Mouse (Mus musculus) kidney, embryonic 16.5 days (tissue): ENCODE measurements around the gene Mxi1. TPM values are rescaled to one million over a fixed set of nuclear protein-coding genes. Genes with fewer than 3 reads are reported as not detected.

Experiments
- ATAC-seq: fragments of 200-750 bp; cut with Nextera tagmentation; 2 replicates; pipeline ENCODE4 v1.8.0; 2017; ENCODE audit warnings: moderate TSS enrichment; ENCODE audit not compliant: low FRiP score, low TSS enrichment
- H3K27ac ChIP-seq: fragments of 300-500 bp; sonication (generic); 2 replicates; pipeline ENCODE4 v1.5.1; 2014; ENCODE audit warnings: low read length
- H3K27me3 ChIP-seq: fragments of 300-500 bp; sonication (generic); 2 replicates; pipeline ENCODE4 v1.6.1; 2014; ENCODE audit warnings: low read length, control low read depth, mixed read lengths; ENCODE audit not compliant: insufficient read depth
- H3K36me3 ChIP-seq: fragments of 300-500 bp; sonication (generic); 2 replicates; pipeline ENCODE4 v1.6.1; 2014; ENCODE audit warnings: low read length, control low read depth, mixed read lengths; ENCODE audit not compliant: insufficient read depth
- H3K4me1 ChIP-seq: fragments of 300-500 bp; sonication (generic); 2 replicates; pipeline ENCODE4 v1.6.1; 2014; ENCODE audit warnings: low read length, control low read depth, mixed read lengths; ENCODE audit not compliant: insufficient read depth
- H3K4me2 ChIP-seq: fragments of 300-500 bp; sonication (generic); replicated peaks from 2 replicates; pipeline ENCODE4 v1.6.1; 2014; ENCODE audit warnings: low read depth, low read length
- H3K4me3 ChIP-seq: fragments of 300-500 bp; sonication (generic); 2 replicates; pipeline ENCODE4 v1.5.1; 2014; ENCODE audit warnings: mild to moderate bottlenecking, low read length
- H3K9ac ChIP-seq: fragments of 300-500 bp; sonication (generic); replicated peaks from 2 replicates; pipeline ENCODE4 v1.6.1; 2014; ENCODE audit warnings: low read length
- H3K9me3 ChIP-seq: fragments of 300-500 bp; sonication (generic); 2 replicates; pipeline ENCODE4 v1.6.1; 2016; ENCODE audit warnings: low read length, control low read depth
- WGBS: fragments of 180-500 bp; shearing (Covaris S2); extraction: QIAGEN DNeasy Blood & Tissue Kit; methylation state at CpG from one replicate; pipeline ENCODE4 v1.1.7; 2014; 5-methylcytosine and 5-hydroxymethylcytosine counted together
- polyA plus RNA-seq: library from polyadenylated mRNA; unstranded; fragments of >200 nt; fragmentation: Nextera tagmentation; extraction: Ambion mirVana; gene quantifications from 2 replicates; pipeline ENCODE4 v1.2.1, GENCODE M21; 2015

The Mxi1 gene
- polyA plus RNA-seq, 1 experiment from 2014 or later: 32.1 TPM

DNA sequence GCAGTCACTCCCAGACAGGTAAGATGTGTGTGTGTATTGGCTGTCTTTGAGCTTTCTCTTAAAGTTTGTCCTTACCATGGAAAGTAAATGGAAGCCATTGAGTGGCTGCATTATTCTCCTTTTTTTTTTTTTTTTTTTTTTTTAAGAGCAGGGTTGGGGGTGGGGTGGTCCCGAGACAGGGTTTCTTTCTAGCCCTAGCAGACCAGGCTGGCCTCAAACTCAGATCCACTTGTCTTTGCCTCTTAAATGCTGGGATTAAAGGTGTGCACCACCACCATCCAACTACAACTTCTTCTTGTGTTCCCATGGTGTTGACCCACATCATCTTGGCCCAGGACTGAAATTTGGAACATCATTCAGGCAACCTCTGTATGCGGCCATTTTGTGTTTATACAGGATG lies 63.3 kb downstream of the Mxi1 start:
- Histone ChIP-seq H3K9ac (no peak overlapping the region), H3K27me3 (no peaks in the 10 kb centered on the region), H3K36me3 (peaks cover 20% of the 10 kb centered on the region), H3K4me1 (peaks cover 13% of the 10 kb centered on the region), H3K4me3 (no peak overlapping the region), H3K9me3 (no peaks in the 10 kb centered on the region), H3K27ac (no peak overlapping the region), H3K4me2 (no peak overlapping the region)
- WGBS: 90% methylated on average over 2 of the region's 2 CpGs
- ATAC-seq: no peak

DNA sequence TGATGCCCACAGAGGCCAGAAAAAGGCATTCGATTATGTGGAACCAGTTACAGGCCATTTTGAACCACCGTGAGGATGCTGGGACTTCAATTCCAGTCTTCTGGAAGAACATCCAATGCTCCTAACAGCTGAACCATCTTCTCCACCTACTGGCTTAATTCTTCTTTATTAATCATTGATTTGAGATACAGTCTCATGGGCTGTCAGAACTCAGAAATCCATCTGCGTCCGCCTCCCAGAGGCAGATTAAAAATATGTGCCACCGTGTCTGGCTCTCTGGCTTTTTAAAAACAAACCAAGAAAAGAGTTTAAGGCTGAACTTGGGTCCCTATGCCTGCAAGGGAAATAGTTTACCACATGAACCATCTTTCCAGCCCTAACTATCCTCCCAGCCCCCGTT lies 65.0 kb downstream of the Mxi1 start:
- Histone ChIP-seq H3K4me2 (no peak overlapping the region), H3K4me3 (no peak overlapping the region), H3K4me1 (peaks cover 3% of the 10 kb centered on the region; the same call in 1 of the 2 replicates), H3K36me3 (peaks cover 24% of the 10 kb centered on the region), H3K9ac (no peak overlapping the region), H3K27ac (peak overlapping the region; percentile 83; the same call in 1 of the 2 replicates), H3K9me3 (no peaks in the 10 kb centered on the region), H3K27me3 (no peaks in the 10 kb centered on the region)
- no peak; the same call in 1 of the 2 replicates for ATAC-seq
- 74% methylated on average over 6 of the region's 6 CpGs for whole genome bisulfite sequencing

DNA sequence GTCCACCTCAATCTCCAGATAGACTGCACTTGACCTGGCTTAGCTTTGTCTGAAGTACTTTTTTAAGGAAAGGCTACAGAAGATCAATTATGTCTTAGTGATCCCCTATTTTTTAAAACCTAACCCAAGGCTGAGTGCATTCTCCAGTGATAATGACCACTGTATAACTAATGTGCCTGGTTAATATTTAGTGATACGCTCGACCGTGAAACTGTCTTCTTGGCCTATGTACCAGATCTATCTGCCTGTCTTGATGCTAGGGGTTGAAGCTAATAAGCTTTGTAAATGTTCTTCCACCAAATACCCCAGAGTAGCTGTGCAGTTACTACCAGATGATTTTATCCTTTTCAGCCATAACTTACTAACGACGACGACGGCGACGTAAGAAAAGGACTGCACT lies 65.5 kb downstream of the Mxi1 start:
- H3K36me3 ChIP-seq: peaks cover 27% of the 10 kb centered on the region
- H3K4me2 ChIP-seq: no peak overlapping the region
- no peaks in the 10 kb centered on the region for H3K27me3 ChIP-seq
- peaks cover 3% of the 10 kb centered on the region; the same call in 1 of the 2 replicates for H3K4me1 ChIP-seq
- H3K27ac ChIP-seq: peak overlapping the region; percentile 83
- no peaks in the 10 kb centered on the region for H3K9me3 ChIP-seq
- peak; percentile 80; the same call in 1 of the 2 replicates for ATAC-seq
- WGBS: 77% methylated on average over 9 of the region's 9 CpGs
- H3K4me3 ChIP-seq: no peak overlapping the region
- H3K9ac ChIP-seq: no peak overlapping the region

DNA sequence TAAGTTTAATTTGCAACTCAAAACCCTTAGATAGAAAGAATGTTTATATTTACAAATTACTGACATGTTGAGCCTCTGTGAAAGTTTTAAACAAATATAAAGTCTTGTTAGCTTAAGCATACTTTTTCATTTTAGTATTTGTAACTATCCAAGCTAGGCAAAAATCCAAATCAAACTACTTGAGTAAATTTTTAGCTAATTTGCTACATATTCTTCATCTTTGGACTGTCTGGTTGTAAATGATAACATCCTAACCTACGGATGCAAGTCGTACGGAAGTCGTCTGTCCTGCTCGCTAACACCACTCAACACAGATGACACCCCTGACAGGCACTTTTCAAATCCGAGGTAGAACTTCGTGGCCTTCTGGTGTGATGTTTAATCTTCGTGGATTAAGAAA lies 67.3 kb downstream of the Mxi1 start:
- peaks cover 29% of the 10 kb centered on the region for H3K36me3 ChIP-seq
- H3K27ac ChIP-seq: no peak overlapping the region
- no peaks in the 10 kb centered on the region for H3K27me3 ChIP-seq
- no peak overlapping the region for H3K9ac ChIP-seq
- H3K9me3 ChIP-seq: no peaks in the 10 kb centered on the region
- no peak overlapping the region for H3K4me2 ChIP-seq
- H3K4me3 ChIP-seq: no peak overlapping the region
- peaks cover 3% of the 10 kb centered on the region; the same call in 1 of the 2 replicates for H3K4me1 ChIP-seq
- WGBS: 86% methylated on average over 8 of the region's 8 CpGs
- ATAC-seq: no peak

DNA sequence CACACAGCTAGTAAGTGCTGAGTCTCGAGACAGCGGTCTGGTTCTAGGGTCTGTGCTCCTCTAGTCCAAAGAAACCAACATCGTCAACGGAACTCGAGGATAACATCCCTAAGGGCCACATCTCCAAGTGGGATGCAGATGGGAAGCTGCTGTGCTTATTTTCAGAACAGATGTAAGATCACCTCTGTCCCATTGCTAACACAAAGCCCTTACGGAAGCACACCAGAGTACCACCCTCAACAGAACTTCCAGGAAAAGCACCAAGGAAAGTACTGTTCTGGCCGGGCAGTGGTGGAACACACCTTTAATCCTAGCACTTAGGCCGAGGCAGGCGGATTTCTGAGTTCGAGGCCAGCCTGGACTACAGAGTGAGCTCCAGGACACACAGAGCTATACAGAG lies 68.1 kb downstream of the Mxi1 start:
- Histone ChIP-seq H3K9ac (no peak overlapping the region), H3K4me3 (no peak overlapping the region), H3K36me3 (peaks cover 34% of the 10 kb centered on the region), H3K4me2 (no peak overlapping the region), H3K27me3 (no peaks in the 10 kb centered on the region), H3K27ac (no peak overlapping the region), H3K4me1 (peaks cover 3% of the 10 kb centered on the region; the same call in 1 of the 2 replicates), H3K9me3 (no peaks in the 10 kb centered on the region)
- WGBS: 93% methylated on average over 10 of the region's 10 CpGs
- no peak for ATAC-seq

DNA sequence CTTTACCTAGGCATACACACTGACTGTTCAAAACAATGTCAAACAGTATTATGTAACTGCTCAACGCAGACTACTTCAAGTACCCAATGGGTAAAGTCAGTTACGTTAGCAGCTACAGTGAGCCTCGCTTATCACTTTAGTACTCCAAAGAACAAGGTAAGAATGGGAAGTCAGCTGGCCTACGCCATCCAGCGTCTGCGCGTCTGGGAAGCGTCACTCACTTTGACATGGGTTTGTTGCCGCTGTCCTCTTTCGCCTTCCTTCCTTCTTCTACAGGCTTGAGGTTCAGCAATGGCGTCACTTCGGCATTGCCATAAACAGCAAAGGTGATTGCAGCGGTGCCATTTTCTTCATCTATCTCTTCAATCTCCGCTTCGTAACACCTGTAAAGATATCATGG lies 73.0 kb downstream of the Mxi1 start:
- Histone ChIP-seq H3K9me3 (no peaks in the 10 kb centered on the region), H3K27me3 (no peaks in the 10 kb centered on the region), H3K4me1 (0 out of 2 replicates have a peak, but pooled peaks cover 15% of the 10 kb centered on the region), H3K9ac (no peak overlapping the region), H3K27ac (no peak overlapping the region), H3K4me2 (no peak overlapping the region), H3K4me3 (no peak overlapping the region), H3K36me3 (peaks cover 57% of the 10 kb centered on the region)
- WGBS: 96% methylated on average over 15 of the region's 15 CpGs
- no peak for ATAC-seq

DNA sequence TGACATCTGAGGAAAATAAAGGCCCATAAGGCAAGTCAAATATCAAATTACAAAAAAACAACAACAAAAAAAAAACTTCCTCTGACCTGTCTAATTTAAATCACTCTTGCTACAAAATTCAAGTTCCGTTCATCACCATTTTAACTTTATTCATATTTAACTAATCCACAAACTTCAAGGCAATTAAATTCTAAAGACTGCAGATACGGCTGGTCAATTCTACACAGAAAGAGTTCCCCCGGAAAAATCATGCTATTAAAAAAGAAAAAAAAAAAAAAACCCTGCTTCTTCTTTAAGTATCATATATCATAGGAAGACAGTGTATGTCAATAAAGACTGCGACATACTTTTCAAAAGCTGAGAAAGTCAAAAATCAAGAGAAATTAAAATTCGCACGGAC lies 79.1 kb downstream of the Mxi1 start:
- Histone ChIP-seq H3K27me3 (no peaks in the 10 kb centered on the region), H3K4me1 (peaks cover 29% of the 10 kb centered on the region), H3K4me2 (peak overlapping the region; percentile 46), H3K9ac (peak overlapping the region; percentile 100), H3K27ac (peak overlapping the region; percentile 99), H3K9me3 (no peaks in the 10 kb centered on the region), H3K4me3 (peak overlapping the region; percentile 85), H3K36me3 (peaks cover 21% of the 10 kb centered on the region)
- no peak for ATAC-seq
- WGBS: 7% methylated on average over 6 of the region's 6 CpGs

DNA sequence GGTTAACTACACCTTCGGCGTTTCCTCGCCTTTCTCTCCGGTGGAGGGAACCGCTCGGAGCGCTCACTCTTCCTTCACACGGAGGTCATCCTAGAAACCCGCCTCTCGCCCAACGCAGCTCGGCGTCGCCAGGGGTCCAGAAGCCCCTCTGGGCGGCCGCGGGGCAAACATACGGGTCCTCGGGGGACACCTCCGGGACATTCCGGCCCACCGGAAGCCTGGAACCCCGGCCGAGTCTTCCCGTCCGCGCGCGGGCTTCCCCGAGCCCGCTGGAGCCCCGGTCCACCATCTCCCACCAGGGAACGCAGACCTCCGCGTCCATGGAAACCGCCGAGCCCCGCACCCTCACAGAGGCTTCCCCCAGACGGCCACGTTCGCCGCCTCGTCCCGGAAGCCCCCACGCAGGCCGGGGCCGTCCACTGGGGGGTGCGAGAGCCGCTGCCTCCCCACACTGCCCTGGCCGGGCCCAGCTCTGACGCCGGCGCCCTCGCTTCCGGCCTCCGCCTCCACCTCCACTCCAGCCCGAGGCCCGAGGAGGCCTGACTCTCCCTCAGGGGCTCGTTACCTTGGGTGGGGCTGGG lies 79.6 kb downstream of the Mxi1 start:
- ATAC-seq: peak; percentile 94
- H3K9me3 ChIP-seq: no peaks in the 10 kb centered on the region

DNA sequence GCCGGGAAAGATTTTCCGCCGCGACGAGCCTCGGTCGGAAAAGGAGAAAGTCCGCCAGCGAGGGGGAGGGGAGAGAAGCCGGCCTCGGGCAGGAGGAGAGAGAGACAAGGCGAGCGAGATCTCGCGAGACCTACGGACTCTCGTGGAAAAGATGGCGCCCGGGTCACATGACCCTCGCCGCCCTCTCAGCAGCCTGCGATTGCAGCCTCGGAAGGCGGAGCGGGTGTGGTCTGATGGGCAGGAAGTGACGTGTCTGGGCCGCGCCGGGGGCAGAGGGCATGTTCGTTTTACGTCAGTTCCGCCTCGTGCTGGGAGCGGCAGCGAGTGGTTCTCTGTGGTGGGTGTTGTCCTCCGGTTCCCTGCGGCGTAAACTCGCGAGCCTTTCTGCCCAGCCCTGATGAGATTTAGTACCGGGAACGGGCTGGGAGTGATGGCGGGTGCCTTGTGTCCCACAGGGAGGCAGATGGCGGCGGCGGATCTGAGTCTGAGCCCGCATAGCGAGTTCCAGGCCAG lies 80.2 kb downstream of the Mxi1 start, which contains the start of gene Smndc1:
Gene Smndc1 (minus strand): TSS at position 84 of the 513 bp plus-strand sequence.
- peak within 1 kb of the TSS; percentile 77 for H3K4me2 ChIP-seq
- 0% methylated on average over 47 of the region's 48 CpGs for WGBS
- peaks cover 21% of the 10 kb centered on the region for H3K36me3 ChIP-seq
- peak within 1 kb of the TSS; percentile 100 for H3K9ac ChIP-seq
- H3K4me3 ChIP-seq: peak within 1 kb of the TSS; percentile 85
- peak within 1 kb of the TSS; percentile 99 for H3K27ac ChIP-seq
- peak; percentile 98 for ATAC-seq
- H3K27me3 ChIP-seq: no peaks in the 10 kb centered on the region
- no peaks in the 10 kb centered on the region for H3K9me3 ChIP-seq
- H3K4me1 ChIP-seq: peaks cover 29% of the 10 kb centered on the region

More for the DNA sequence above, 79.6 kb downstream of the Mxi1 start:
- Histone ChIP-seq H3K27me3 (no peaks in the 10 kb centered on the region), H3K36me3 (peaks cover 21% of the 10 kb centered on the region), H3K4me2 (peak overlapping the region; percentile 46), H3K4me3 (peak overlapping the region; percentile 85), H3K9ac (peak overlapping the region; percentile 100), H3K27ac (peak overlapping the region; percentile 99), H3K4me1 (peaks cover 29% of the 10 kb centered on the region)
- WGBS: under 1% methylated on average over 58 of the region's 59 CpGs

DNA sequence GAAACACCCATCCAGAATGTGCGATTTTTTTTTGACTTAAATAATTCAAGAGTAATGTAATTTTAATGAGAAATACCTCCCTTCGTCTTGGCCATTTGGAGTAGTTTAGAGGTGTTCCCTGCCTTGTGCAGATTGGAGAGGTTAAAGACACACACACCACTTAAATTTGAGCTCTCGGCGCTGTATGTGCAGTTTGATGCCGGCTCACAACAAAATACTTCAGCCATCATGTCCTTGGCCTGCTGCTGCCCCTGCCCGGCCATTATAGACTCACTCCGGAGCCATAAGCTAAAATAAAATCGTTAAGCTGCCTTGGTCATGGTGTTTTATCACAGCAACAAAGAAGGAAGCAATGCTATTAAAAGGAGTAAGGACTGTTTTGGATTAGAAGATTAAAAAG lies 81.1 kb downstream of the Mxi1 start:
- H3K4me3 ChIP-seq: peak overlapping the region; percentile 85
- no peak for ATAC-seq
- H3K36me3 ChIP-seq: peaks cover 13% of the 10 kb centered on the region
- H3K27me3 ChIP-seq: no peaks in the 10 kb centered on the region
- peak overlapping the region; percentile 15; the same call in 1 of the 2 replicates for H3K27ac ChIP-seq
- peak overlapping the region; percentile 77 for H3K4me2 ChIP-seq
- 50% methylated on average over 8 of the region's 8 CpGs for WGBS
- H3K4me1 ChIP-seq: peaks cover 21% of the 10 kb centered on the region
- H3K9me3 ChIP-seq: no peaks in the 10 kb centered on the region
- H3K9ac ChIP-seq: peak overlapping the region; percentile 76
